Mouse (Mus musculus): ENCODE results near the gene Bcl2l12. TPM values are rescaled to one million over a fixed set of nuclear protein-coding genes. Genes with fewer than 3 reads are reported as not detected.

Bcl2l12 gene
- polyA plus RNA-seq, 1 experiment from 2014 or later = 57.9 TPM

GRCm38 (mm10) chr7:44959874-44960511, 38.5 kb downstream of the Bcl2l12 start:
- no peak for DNase-seq (ENCODE audit: low spot score)
- Histone ChIP-seq H3K9me3 (no peaks in the 10 kb centered on the region), H3K36me3 (peaks cover 38% of the 10 kb centered on the region), H3K4me1 (peaks cover 6% of the 10 kb centered on the region; the same call in 1 of the 2 replicates), H3K27me3 (ENCODE audit: insufficient read depth, poor library complexity, severe bottlenecking) (peaks cover 5% of the 10 kb centered on the region; the same call in 1 of the 2 replicates), H3K4me3 (0 out of 2 replicates have a peak overlapping the region, but pooled peaks have one; percentile 3), H3K27ac (no peak overlapping the region)
- 86% methylated on average over 10 of the region's 10 CpGs for WGBS

- Histone ChIP-seq H3K27ac (no peak overlapping the region), H3K36me3 (peaks cover 36% of the 10 kb centered on the region), H3K4me1 (peaks cover 6% of the 10 kb centered on the region; the same call in 1 of the 2 replicates), H3K4me3 (no peak overlapping the region), H3K27me3 (ENCODE audit: insufficient read depth, poor library complexity, severe bottlenecking) (peaks cover 6% of the 10 kb centered on the region; the same call in 1 of the 2 replicates), H3K9me3 (no peaks in the 10 kb centered on the region)
- no peak for DNase-seq (ENCODE audit: low spot score)
- WGBS = 67% methylated on average over 8 of the region's 8 CpGs
Observed at GRCm38 (mm10) chr7:44959281-44959680, 39.2 kb downstream of the Bcl2l12 start.

- no peak overlapping the region for H3K4me3 ChIP-seq
- H3K9me3 ChIP-seq = no peaks in the 10 kb centered on the region
- no peak for DNase-seq (ENCODE audit: low spot score)
- WGBS = 53% methylated on average over 7 of the region's 7 CpGs
- peaks cover 28% of the 10 kb centered on the region for H3K36me3 ChIP-seq
- peaks cover 6% of the 10 kb centered on the region; the same call in 1 of the 2 replicates for H3K4me1 ChIP-seq
- no peak overlapping the region for H3K27ac ChIP-seq
- peaks cover 11% of the 10 kb centered on the region; the same call in 1 of the 2 replicates for H3K27me3 ChIP-seq (ENCODE audit: insufficient read depth, poor library complexity, severe bottlenecking)
Observed at GRCm38 (mm10) chr7:44958208-44958607, 40.3 kb downstream of the Bcl2l12 start.

- Histone ChIP-seq H3K4me3 (no peak overlapping the region), H3K4me1 (peaks cover 15% of the 10 kb centered on the region), H3K27ac (no peak overlapping the region), H3K9me3 (no peaks in the 10 kb centered on the region), H3K36me3 (peaks cover 21% of the 10 kb centered on the region), H3K27me3 (ENCODE audit: insufficient read depth, poor library complexity, severe bottlenecking) (peaks cover 11% of the 10 kb centered on the region; the same call in 1 of the 2 replicates)
- WGBS = 66% methylated on average over 20 of the region's 20 CpGs
- peak; percentile 71 for DNase-seq (ENCODE audit: low spot score)
Observed at GRCm38 (mm10) chr7:44957183-44957835, 41.2 kb downstream of the Bcl2l12 start.

GRCm38 (mm10) chr7:44956266-44956665, 42.2 kb downstream of the Bcl2l12 start:
- WGBS = 63% methylated on average over 6 of the region's 6 CpGs
- no peak for DNase-seq (ENCODE audit: low spot score)
- peaks cover 24% of the 10 kb centered on the region for H3K4me1 ChIP-seq
- no peak overlapping the region for H3K27ac ChIP-seq
- peaks cover 20% of the 10 kb centered on the region for H3K27me3 ChIP-seq (ENCODE audit: insufficient read depth, poor library complexity, severe bottlenecking)
- H3K36me3 ChIP-seq = peaks cover 13% of the 10 kb centered on the region
- no peaks in the 10 kb centered on the region for H3K9me3 ChIP-seq
- no peak overlapping the region for H3K4me3 ChIP-seq

- Histone ChIP-seq H3K4me1 (peaks cover 24% of the 10 kb centered on the region), H3K27ac (no peak overlapping the region), H3K27me3 (ENCODE audit: insufficient read depth, poor library complexity, severe bottlenecking) (peaks cover 27% of the 10 kb centered on the region), H3K36me3 (peaks cover 7% of the 10 kb centered on the region), H3K9me3 (no peaks in the 10 kb centered on the region), H3K4me3 (no peak overlapping the region)
- DNase-seq (ENCODE audit: low spot score) = no peak
- 53% methylated on average over 5 of the region's 5 CpGs for WGBS
Observed at GRCm38 (mm10) chr7:44955628-44956027, 42.9 kb downstream of the Bcl2l12 start.

- Histone ChIP-seq H3K9me3 (no peaks in the 10 kb centered on the region), H3K27me3 (ENCODE audit: insufficient read depth, poor library complexity, severe bottlenecking) (peaks cover 40% of the 10 kb centered on the region), H3K27ac (no peak overlapping the region), H3K4me1 (peaks cover 24% of the 10 kb centered on the region), H3K36me3 (peaks cover 3% of the 10 kb centered on the region; the same call in 1 of the 2 replicates), H3K4me3 (no peak overlapping the region)
- WGBS = 74% methylated on average over 12 of the region's 12 CpGs
- DNase-seq (ENCODE audit: low spot score) = no peak
Observed at GRCm38 (mm10) chr7:44954091-44954885, 44.2 kb downstream of the Bcl2l12 start.

- no peaks in the 10 kb centered on the region for H3K9me3 ChIP-seq
- H3K27ac ChIP-seq = no peak overlapping the region
- no peaks in the 10 kb centered on the region for H3K36me3 ChIP-seq
- peaks cover 24% of the 10 kb centered on the region for H3K4me1 ChIP-seq
- no peak for DNase-seq (ENCODE audit: low spot score)
- peaks cover 42% of the 10 kb centered on the region for H3K27me3 ChIP-seq (ENCODE audit: insufficient read depth, poor library complexity, severe bottlenecking)
- WGBS = 51% methylated on average over 14 of the region's 14 CpGs
- no peak overlapping the region for H3K4me3 ChIP-seq
Observed at GRCm38 (mm10) chr7:44953561-44953960, 45.0 kb downstream of the Bcl2l12 start.

- peaks cover 23% of the 10 kb centered on the region for H3K4me1 ChIP-seq
- peak; percentile 97 for DNase-seq (ENCODE audit: low spot score)
- H3K27me3 ChIP-seq (ENCODE audit: insufficient read depth, poor library complexity, severe bottlenecking) = peaks cover 49% of the 10 kb centered on the region
- H3K36me3 ChIP-seq = no peaks in the 10 kb centered on the region
- H3K9me3 ChIP-seq = no peaks in the 10 kb centered on the region
- peak overlapping the region; percentile 56 for H3K4me3 ChIP-seq
- H3K27ac ChIP-seq = peak overlapping the region; percentile 74; the same call in 1 of the 2 replicates
- 6% methylated on average over 24 of the region's 24 CpGs for WGBS
Observed at GRCm38 (mm10) chr7:44952611-44953306, 45.8 kb downstream of the Bcl2l12 start.

GRCm38 (mm10) chr7:44951960-44952359, 46.6 kb downstream of the Bcl2l12 start:
- Histone ChIP-seq H3K27me3 (ENCODE audit: insufficient read depth, poor library complexity, severe bottlenecking) (peaks cover 48% of the 10 kb centered on the region), H3K9me3 (no peaks in the 10 kb centered on the region), H3K4me1 (peaks cover 18% of the 10 kb centered on the region), H3K4me3 (peak overlapping the region; percentile 56), H3K36me3 (no peaks in the 10 kb centered on the region), H3K27ac (peak overlapping the region; percentile 74; the same call in 1 of the 2 replicates)
- DNase-seq (ENCODE audit: low spot score) = peak; percentile 87
- WGBS = 1% methylated on average over 10 of the region's 10 CpGs

- WGBS = 73% methylated on average over 6 of the region's 6 CpGs
- DNase-seq (ENCODE audit: low spot score) = no peak
- Histone ChIP-seq H3K9me3 (no peaks in the 10 kb centered on the region), H3K4me1 (peaks cover 18% of the 10 kb centered on the region), H3K27me3 (ENCODE audit: insufficient read depth, poor library complexity, severe bottlenecking) (peaks cover 48% of the 10 kb centered on the region), H3K27ac (no peak overlapping the region), H3K36me3 (no peaks in the 10 kb centered on the region), H3K4me3 (no peak overlapping the region)
Observed at GRCm38 (mm10) chr7:44949922-44950321, 48.6 kb downstream of the Bcl2l12 start.

- no peak for DNase-seq (ENCODE audit: low spot score)
- Histone ChIP-seq H3K27ac (no peak within 1 kb of the TSS), H3K27me3 (ENCODE audit: insufficient read depth, poor library complexity, severe bottlenecking) (peaks cover 5% of the 10 kb centered on the region; the same call in 1 of the 2 replicates), H3K9me3 (no peaks in the 10 kb centered on the region), H3K36me3 (no peaks in the 10 kb centered on the region), H3K4me1 (no peaks in the 10 kb centered on the region), H3K4me3 (no peak within 1 kb of the TSS)
- 79% methylated on average over 7 of the region's 7 CpGs for WGBS
Observed at GRCm38 (mm10) chr7:44942904-44943303, 55.6 kb downstream of the Bcl2l12 start, which contains the start of gene Tsks. Gene Tsks (plus strand): TSS chr7:44943204.
